Mouse (Mus musculus): ENCODE data around the gene Klhdc8a. TPM values are rescaled to one million over a fixed set of nuclear protein-coding genes. Genes with fewer than 3 reads are reported as not detected.
A peak's percentile ranks its signal among the peaks of the same experiment; 100 is the strongest.

The Klhdc8a gene
- not detected in 2 replicates for total RNA-seq (2012; rRNA removed)
- not detected in 2 replicates for total RNA-seq (2014; rRNA removed)
- polyA plus RNA-seq (2012; ENCODE audit: insufficient read length, low read depth), result not detected in 2 replicates

- DNase-seq (ENCODE audit: extremely low read depth), result no peak
- no peak for TF ChIP-seq GABPA (IDR thresholded peaks at IDR 0.05; ENCODE audit: insufficient replicate concordance, low read depth, low read length)
- TF ChIP-seq POLR2A (IDR thresholded peaks at IDR 0.05; ENCODE audit: low read depth, low read length), result no peak
- no peak for TF ChIP-seq MXI1 (IDR thresholded peaks at IDR 0.05; ENCODE audit: low read depth, low read length)
- TF ChIP-seq ZKSCAN1 (IDR thresholded peaks at IDR 0.05; ENCODE audit: borderline replicate concordance, low read depth, low read length), result no peak
- TF ChIP-seq RAD21 (IDR thresholded peaks at IDR 0.05; ENCODE audit: low read depth, low read length), result no peak
- no peak for TF ChIP-seq HCFC1 (IDR thresholded peaks at IDR 0.05; ENCODE audit: low read depth, low read length)
- TF ChIP-seq MAFK (IDR thresholded peaks at IDR 0.05; ENCODE audit: insufficient replicate concordance, low read length), result no peak
- no peaks in the 10 kb centered on the region for H3K9me3 ChIP-seq (replicated peaks; ENCODE audit: low read length)
- no peak within 1 kb of the TSS for H3K4me2 ChIP-seq (ENCODE audit: insufficient read depth, low read depth, poor library complexity, severe bottlenecking)
- dilution Hi-C loops (cut with MboI; ENCODE audit: extremely low pct_ligation_motif_present, extremely low pct_unique_long_range_greater_than_20kb, low sequenced_read_pairs) (no loop called here), in situ Hi-C loops (cut with MboI; ENCODE audit: low pct_ligation_motif_present, low pct_unique_long_range_greater_than_20kb, low sequenced_read_pairs) (no loop called here)
- H3K4me1 ChIP-seq (ENCODE audit: control insufficient read depth in 1 of 2, insufficient read depth in 2 of 2), result no peaks in the 10 kb centered on the region
- no peak within 1 kb of the TSS for H3K27ac ChIP-seq (ENCODE audit: insufficient read depth, low read depth)
- H3K79me2 ChIP-seq (replicated peaks; ENCODE audit: control insufficient read depth, extremely low read depth, insufficient read depth, poor library complexity, severe bottlenecking), result no peaks in the 10 kb centered on the region
- H3K4me3 ChIP-seq (replicated peaks in 1 of 3; ENCODE audit: low read depth in 2 of 3, low read length in 2 of 3, poor library complexity in 1 of 3), result no peak within 1 kb of the TSS
- no peak within 1 kb of the TSS for H3K9ac ChIP-seq (ENCODE audit: insufficient read depth, low read depth)
- no peaks in the 10 kb centered on the region for H3K36me3 ChIP-seq (replicated peaks in 1 of 2; ENCODE audit: control insufficient read depth in 1 of 2, insufficient read depth in 1 of 2, low read length in 1 of 2)
- peaks cover 38% of the 10 kb centered on the region for H3K27me3 ChIP-seq (replicated peaks)
Measured at GRCm38 (mm10) chr1:132298425-132298800, at the start of gene Klhdc8a. Gene Klhdc8a (plus strand): TSS chr1:132298626.

DNA sequence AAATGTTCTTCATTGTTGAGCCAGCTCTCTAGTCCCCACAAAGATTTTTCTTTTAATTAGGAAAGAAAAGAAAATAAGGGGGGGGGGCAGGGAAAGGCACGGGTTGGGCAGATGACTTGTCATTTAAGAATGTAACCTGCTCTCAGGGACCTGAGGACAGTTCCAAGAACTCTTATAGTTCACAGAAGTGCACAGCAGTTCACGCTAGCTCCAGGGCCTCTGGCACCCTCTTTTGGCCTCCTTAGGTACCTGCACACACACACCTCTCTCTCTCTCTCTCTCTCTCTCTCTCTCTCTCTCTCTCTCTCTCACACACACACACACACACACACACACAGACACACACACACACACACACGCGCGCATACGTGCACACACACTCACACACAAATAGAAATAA lies 44.0 kb upstream of the Klhdc8a start:
- Histone ChIP-seq H3K79me2 (replicated peaks; ENCODE audit: control insufficient read depth, extremely low read depth, insufficient read depth, poor library complexity, severe bottlenecking) (no peaks in the 10 kb centered on the region), H3K9ac (ENCODE audit: insufficient read depth, low read depth) (no peak overlapping the region), H3K27ac (ENCODE audit: insufficient read depth, low read depth) (no peak overlapping the region), H3K9me3 (replicated peaks; ENCODE audit: low read length) (no peaks in the 10 kb centered on the region), H3K27me3 (replicated peaks) (peaks cover 3% of the 10 kb centered on the region), H3K4me1 (ENCODE audit: control insufficient read depth in 1 of 2, insufficient read depth in 2 of 2) (0 out of 4 replicates have a peak, but pooled peaks cover 0 to 3% of the 10 kb centered on the region in 2 experiments), H3K36me3 (replicated peaks in 1 of 2; ENCODE audit: control insufficient read depth in 1 of 2, insufficient read depth in 1 of 2, low read length in 1 of 2) (no peaks in the 10 kb centered on the region), H3K4me3 (replicated peaks in 1 of 3; ENCODE audit: low read depth in 2 of 3, low read length in 2 of 3, poor library complexity in 1 of 3) (no peak overlapping the region), H3K4me2 (ENCODE audit: insufficient read depth, low read depth, poor library complexity, severe bottlenecking) (no peak overlapping the region)
- no peak for TF ChIP-seq JUND (conservative IDR thresholded peaks at IDR 0.05; ENCODE audit: low read depth, low read length)
- no peak for TF ChIP-seq KAT2A (IDR thresholded peaks at IDR 0.05; ENCODE audit: insufficient replicate concordance, low read length)
- TF ChIP-seq SMC3 (IDR thresholded peaks at IDR 0.05; ENCODE audit: low read depth, low read length), result no peak
- no peak for TF ChIP-seq USF2 (conservative IDR thresholded peaks at IDR 0.05; ENCODE audit: low read depth, low read length)
- peak in 1 of 2 experiments; percentile 29; a peak in 1 of 4 replicates for TF ChIP-seq CTCF (conservative IDR thresholded peaks at IDR 0.05 in 1 of 2, IDR thresholded peaks at IDR 0.05 in 1 of 2; ENCODE audit: low read depth in 2 of 2, low read length in 2 of 2)
- no peak for TF ChIP-seq TCF12 (IDR thresholded peaks at IDR 0.05; ENCODE audit: low read depth, low read length)
- no peak for DNase-seq (ENCODE audit: extremely low read depth)
- dilution Hi-C loops (cut with MboI; ENCODE audit: extremely low pct_ligation_motif_present, extremely low pct_unique_long_range_greater_than_20kb, low sequenced_read_pairs) (no loop called here), in situ Hi-C loops (cut with MboI; ENCODE audit: low pct_ligation_motif_present, low pct_unique_long_range_greater_than_20kb, low sequenced_read_pairs) (loop anchor here (10.0 kb wide), 1 partner anchor 50 kb away; no protein-coding TSS in a partner anchor)

- dilution Hi-C loops (cut with MboI; ENCODE audit: extremely low pct_ligation_motif_present, extremely low pct_unique_long_range_greater_than_20kb, low sequenced_read_pairs), result no loop called here
- Histone ChIP-seq H3K9ac (ENCODE audit: insufficient read depth, low read depth) (no peak overlapping the region), H3K4me3 (replicated peaks in 1 of 3; ENCODE audit: low read depth in 2 of 3, low read length in 2 of 3, poor library complexity in 1 of 3) (no peak overlapping the region), H3K27ac (ENCODE audit: insufficient read depth, low read depth) (no peak overlapping the region), H3K9me3 (replicated peaks; ENCODE audit: low read length) (no peaks in the 10 kb centered on the region), H3K4me2 (ENCODE audit: insufficient read depth, low read depth, poor library complexity, severe bottlenecking) (no peak overlapping the region), H3K36me3 (replicated peaks in 1 of 2; ENCODE audit: control insufficient read depth in 1 of 2, insufficient read depth in 1 of 2, low read length in 1 of 2) (no peaks in the 10 kb centered on the region), H3K27me3 (replicated peaks) (no peaks in the 10 kb centered on the region), H3K4me1 (ENCODE audit: control insufficient read depth in 1 of 2, insufficient read depth in 2 of 2) (peaks cover 17 to 31% of the 10 kb centered on the region in 2 experiments), H3K79me2 (replicated peaks; ENCODE audit: control insufficient read depth, extremely low read depth, insufficient read depth, poor library complexity, severe bottlenecking) (no peaks in the 10 kb centered on the region)
- in situ Hi-C loops (cut with MboI; ENCODE audit: low pct_ligation_motif_present, low pct_unique_long_range_greater_than_20kb, low sequenced_read_pairs), result no loop called here
- no peak for DNase-seq (ENCODE audit: extremely low read depth)
- TF ChIP-seq IRF4 (IDR thresholded peaks at IDR 0.05; ENCODE audit: low read depth, low read length) (no peak), ZC3H11A (IDR thresholded peaks at IDR 0.05; ENCODE audit: low read depth, low read length) (no peak), ZMIZ1 (IDR thresholded peaks at IDR 0.05; ENCODE audit: low read depth, low read length) (no peak), CHD1 (IDR thresholded peaks at IDR 0.05; ENCODE audit: low read depth, low read length) (no peak)
Measured at GRCm38 (mm10) chr1:132260331-132260730, 38.1 kb upstream of the Klhdc8a start.
